Mouse (Mus musculus): ENCODE measurements around the gene Zfp553.
A peak's percentile ranks its signal among the peaks of the same experiment; 100 is the strongest.
"Not testable (repeated sequence)": the region's sequence is repeated elsewhere in the genome, so short reads cannot be mapped to it uniquely, and the experiment has no call there.

Gene Zfp553

GRCm38 (mm10) chr7:127243361-127243867, 10.6 kb downstream of the Zfp553 start:
- DNase-seq, result no peak

GRCm38 (mm10) chr7:127243870-127244657, 11.2 kb downstream of the Zfp553 start, which contains the start of gene Zfp771:
Gene Zfp771, plus strand, starts transcription at chr7:127244274.
- peak; percentile 93 for DNase-seq

DNA sequence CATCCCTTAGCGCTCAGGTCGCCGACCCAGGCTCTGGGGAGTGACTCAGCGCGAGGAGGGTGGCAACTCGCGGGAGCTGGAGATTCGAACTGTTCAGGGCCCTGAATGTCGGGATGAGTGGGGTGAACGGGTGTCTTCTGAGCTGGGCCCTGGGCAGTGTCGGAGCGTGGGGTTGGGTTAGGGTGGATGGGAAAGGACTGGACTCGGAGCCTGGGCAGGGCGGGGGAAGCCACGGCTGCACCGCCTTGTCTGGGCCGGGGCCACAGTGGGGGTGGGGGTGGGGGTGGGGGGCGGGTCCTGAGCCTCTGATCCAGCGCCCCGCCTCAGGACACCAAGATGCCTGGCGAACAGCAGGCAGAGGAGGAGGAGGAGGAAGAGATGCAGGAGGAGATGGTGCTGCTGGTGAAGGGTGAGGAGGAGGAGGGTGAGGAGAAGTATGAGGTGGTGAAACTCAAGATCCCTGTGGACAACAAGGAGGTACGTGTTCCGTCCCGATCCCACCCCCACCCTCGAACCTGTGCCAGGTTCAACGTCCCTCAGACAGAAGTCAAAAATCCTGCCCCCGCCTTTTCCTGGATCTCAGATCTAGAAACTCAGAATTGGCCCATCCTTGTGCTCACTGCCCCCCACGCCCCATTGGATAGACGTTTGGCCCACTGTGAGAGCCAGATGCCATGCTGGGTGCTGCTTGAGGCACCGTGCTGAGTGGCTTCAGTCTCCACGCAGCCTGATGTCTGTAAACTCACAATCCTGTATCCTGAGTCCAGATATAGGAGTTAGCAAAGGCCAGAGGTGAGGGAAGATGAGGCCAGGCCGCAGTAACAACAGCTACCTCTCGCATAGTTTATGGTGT, 12.0 kb downstream of the Zfp553 start:
- DNase-seq, result no peak

GRCm38 (mm10) chr7:127250511-127250910, 17.6 kb downstream of the Zfp553 start:
- not testable (repeated sequence) for DNase-seq

- DNase-seq, result no peak
Measured at GRCm38 (mm10) chr7:127252414-127252813, 19.6 kb downstream of the Zfp553 start.

- no peak for DNase-seq
Measured at GRCm38 (mm10) chr7:127253341-127253740, 20.5 kb downstream of the Zfp553 start.

DNA sequence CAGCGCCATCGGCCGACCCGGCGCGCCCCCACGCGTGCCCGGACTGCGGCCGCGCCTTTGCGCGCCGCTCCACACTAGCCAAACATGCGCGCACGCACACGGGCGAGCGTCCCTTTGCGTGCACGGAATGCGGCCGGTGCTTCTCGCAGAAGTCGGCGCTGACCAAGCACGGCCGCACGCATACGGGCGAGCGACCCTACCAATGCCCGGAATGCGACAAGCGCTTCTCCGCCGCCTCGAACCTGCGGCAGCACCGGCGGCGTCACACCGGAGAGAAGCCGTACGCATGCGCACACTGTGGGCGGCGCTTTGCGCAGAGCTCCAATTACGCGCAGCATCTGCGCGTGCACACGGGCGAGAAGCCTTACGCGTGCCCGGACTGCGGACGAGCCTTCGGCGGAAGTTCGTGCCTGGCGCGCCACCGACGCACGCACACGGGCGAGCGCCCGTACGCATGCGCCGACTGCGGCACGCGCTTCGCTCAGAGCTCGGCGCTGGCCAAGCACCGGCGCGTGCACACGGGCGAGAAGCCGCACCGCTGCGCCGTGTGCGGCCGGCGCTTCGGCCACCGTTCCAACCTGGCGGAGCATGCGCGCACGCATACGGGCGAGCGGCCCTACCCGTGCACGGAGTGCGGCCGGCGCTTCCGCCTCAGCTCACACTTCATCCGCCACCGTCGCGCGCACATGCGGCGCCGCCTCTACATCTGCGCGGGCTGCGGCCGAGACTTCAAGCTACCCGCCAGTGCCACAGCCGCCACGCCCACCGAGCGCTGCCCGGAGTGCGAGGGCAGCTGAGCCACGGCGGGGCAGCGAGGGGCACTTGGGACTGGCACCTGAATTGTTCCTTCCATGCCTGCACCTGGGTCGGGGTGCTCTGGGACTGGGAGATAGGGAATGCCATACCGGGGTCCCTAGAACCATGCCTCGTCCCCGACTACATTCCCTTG, 21.2 kb downstream of the Zfp553 start:
- peak; percentile 94 for DNase-seq

GRCm38 (mm10) chr7:127255008-127255407, 22.1 kb downstream of the Zfp553 start:
- no peak for DNase-seq

- DNase-seq, result no peak
Measured at GRCm38 (mm10) chr7:127255965-127256364, 23.1 kb downstream of the Zfp553 start.

DNA sequence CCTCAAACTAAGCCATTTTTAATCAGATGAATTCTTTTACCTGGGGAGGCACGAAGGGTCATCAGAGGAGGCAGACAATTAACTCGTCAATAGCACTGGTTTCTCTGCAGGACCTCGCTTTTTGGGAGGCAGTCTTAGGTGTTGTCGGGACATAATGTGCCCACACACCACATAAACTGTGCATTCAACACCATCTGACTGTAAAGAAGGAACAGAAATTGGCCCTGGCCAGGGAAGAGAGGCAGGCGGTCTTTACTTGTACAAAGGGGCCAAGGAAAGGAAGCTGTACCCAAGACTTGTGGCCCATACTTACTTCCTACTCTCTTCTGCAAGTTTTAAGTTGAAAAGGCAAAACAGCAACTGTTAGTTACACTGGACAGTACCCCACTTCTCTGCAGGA, 23.7 kb downstream of the Zfp553 start:
- no peak for DNase-seq

- DNase-seq, result no peak
Measured at GRCm38 (mm10) chr7:127259186-127259905, 26.5 kb downstream of the Zfp553 start.

DNA sequence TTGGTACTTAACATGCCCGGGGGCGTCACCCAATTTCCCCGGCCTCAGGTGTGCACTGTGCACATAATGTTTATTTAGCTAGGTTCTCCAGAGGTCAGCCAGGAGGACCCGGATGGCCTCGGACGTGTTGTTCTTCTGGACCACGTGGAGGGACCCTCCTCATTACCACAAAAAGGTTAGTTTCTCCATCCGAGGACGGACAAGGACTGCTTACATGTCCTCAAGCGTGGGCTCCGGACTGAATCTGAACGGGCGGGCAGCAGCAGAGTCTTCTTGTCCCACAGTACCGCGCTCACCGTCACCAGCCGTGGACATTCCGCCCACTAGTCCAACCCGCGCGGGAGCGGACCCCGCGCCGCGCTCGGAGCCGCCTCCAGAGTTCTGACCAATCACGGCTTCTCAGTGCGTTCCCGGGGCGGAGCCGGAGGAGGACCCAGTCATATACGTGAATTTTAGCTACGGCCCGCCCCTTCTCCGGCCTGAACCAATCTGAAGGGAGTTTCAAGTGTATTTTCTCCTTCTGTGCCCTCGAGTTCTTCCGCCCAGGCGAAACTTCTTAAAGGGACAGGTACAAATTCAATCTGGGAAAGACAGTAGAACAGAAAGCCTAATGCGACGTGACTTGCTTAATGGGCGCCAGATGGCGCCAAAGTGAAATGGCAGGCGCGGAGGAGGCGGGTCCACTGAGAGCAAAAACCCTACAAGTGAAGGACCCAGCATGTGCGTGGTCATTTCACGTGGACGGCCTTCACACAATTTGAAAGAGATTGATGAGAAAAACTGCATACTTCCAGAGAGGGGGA, 27.6 kb downstream of the Zfp553 start, which contains the start of gene Dctpp1:
Dctpp1 (minus strand) TSS at position 401 of the 803 bp plus-strand sequence.
- peak; percentile 97 for DNase-seq

- no peak for DNase-seq
Measured at GRCm38 (mm10) chr7:127262218-127262961, 29.5 kb downstream of the Zfp553 start.

- DNase-seq, result no peak
Measured at GRCm38 (mm10) chr7:127263526-127263925, 30.7 kb downstream of the Zfp553 start.

GRCm38 (mm10) chr7:127270256-127270655, 37.4 kb downstream of the Zfp553 start:
- DNase-seq, result no peak

- no peak for DNase-seq
Measured at GRCm38 (mm10) chr7:127270666-127271065, 37.8 kb downstream of the Zfp553 start.

DNA sequence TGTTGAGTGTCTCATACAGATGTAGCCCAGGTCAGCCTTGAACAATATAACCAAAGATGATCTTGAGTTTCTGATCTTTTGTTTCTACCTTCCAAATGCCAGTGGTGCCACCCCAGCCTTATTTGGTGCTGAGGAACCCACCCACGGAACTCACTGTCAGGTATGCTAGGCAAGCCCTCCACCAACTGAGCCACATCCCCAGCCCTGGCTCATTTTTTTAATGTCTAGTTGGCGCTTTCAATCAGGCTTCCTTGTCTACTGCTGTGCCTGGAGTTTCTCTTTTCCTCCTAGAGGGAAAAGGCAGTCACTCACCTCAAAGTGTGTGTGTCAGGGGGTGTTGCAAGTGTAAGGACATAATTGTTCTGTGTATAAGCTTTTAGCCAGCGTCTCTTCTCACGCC, 38.2 kb downstream of the Zfp553 start:
- DNase-seq, result no peak

GRCm38 (mm10) chr7:127272566-127272965, 39.7 kb downstream of the Zfp553 start:
- DNase-seq, result no peak

GRCm38 (mm10) chr7:127273118-127273923, 40.5 kb downstream of the Zfp553 start:
- DNase-seq, result peak; percentile 42
